Mouse (Mus musculus): ENCODE measurements around the gene Amdhd1. TPM values are rescaled to one million over a fixed set of nuclear protein-coding genes. Genes with fewer than 3 reads are reported as not detected.
A peak's percentile ranks its signal among the peaks of the same experiment; 100 is the strongest.

Amdhd1 gene
- total RNA-seq, 2 experiments from 2014 or later, result 0.54 to 0.61 TPM

- TF ChIP-seq CTCF (IDR thresholded peaks at IDR 0.05), result no peak
- DNase-seq (ENCODE audit: extremely low spot score in 1 of 2, low spot score in 2 of 2), result no peak
Observed at GRCm38 (mm10) chr10:93500864-93501263, 39.0 kb downstream of the Amdhd1 start.

DNA sequence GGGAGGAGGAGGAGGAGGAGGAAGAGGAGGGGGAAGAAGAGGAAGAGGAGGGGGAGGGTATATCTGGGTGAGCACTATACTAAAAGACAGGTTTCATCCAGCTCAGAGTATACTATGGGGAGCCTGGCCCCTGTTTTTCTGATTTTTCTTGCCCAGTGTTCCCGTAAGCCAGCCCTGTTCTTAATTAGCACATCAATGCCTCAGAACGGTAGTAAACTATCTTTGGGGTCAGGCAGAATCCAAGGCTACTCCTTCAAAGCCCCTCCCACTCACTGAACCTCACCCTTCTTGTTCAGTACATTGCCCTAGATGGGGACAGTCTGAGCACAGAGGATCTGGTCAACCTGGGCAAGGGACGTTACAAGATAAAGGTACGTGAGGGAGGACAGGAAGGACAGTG lies 49.4 kb downstream of the Amdhd1 start:
- Histone ChIP-seq H3K27ac (no peak overlapping the region), H3K4me3 (no peak overlapping the region)
- intact Hi-C loops (cut with DNase I), result no loop called here
- no peak for TF ChIP-seq CTCF (IDR thresholded peaks at IDR 0.05)
- no peak for DNase-seq (ENCODE audit: extremely low spot score in 1 of 2, low spot score in 2 of 2)

More at GRCm38 (mm10) chr10:93500864-93501263, 39.0 kb downstream of the Amdhd1 start:
- intact Hi-C loops (cut with DNase I), result no loop called here
- no peak overlapping the region for H3K4me3 ChIP-seq
- no peak overlapping the region for H3K27ac ChIP-seq

- no peak for DNase-seq (ENCODE audit: extremely low spot score in 1 of 2, low spot score in 2 of 2)
- H3K27ac ChIP-seq, result no peak overlapping the region
- intact Hi-C loops (cut with DNase I), result no loop called here
- TF ChIP-seq CTCF (IDR thresholded peaks at IDR 0.05), result no peak
- no peak overlapping the region for H3K4me3 ChIP-seq
Observed at GRCm38 (mm10) chr10:93488828-93489226, 51.0 kb downstream of the Amdhd1 start.

GRCm38 (mm10) chr10:93488066-93488827 lies 51.6 kb downstream of the Amdhd1 start, which contains the start of gene Hal:
TSS of gene Hal (plus strand) at chr10:93488768.
- intact Hi-C loops (cut with DNase I), result no loop called here
- TF ChIP-seq CTCF (IDR thresholded peaks at IDR 0.05), result no peak
- DNase-seq (ENCODE audit: extremely low spot score in 1 of 2, low spot score in 2 of 2), result no peak
- H3K4me3 ChIP-seq, result no peak within 1 kb of the TSS
- H3K27ac ChIP-seq, result no peak within 1 kb of the TSS

- intact Hi-C loops (cut with DNase I), result loop anchor here (1.0 to 2.0 kb wide), 2 partner anchors 63 to 90 kb away; no protein-coding TSS in a partner anchor
- peak in 1 of 2 experiments; percentile 17 for DNase-seq (ENCODE audit: extremely low spot score in 1 of 2, low spot score in 2 of 2)
- Histone ChIP-seq H3K4me3 (no peak overlapping the region), H3K27ac (no peak overlapping the region)
- TF ChIP-seq CTCF (IDR thresholded peaks at IDR 0.05), result peak; percentile 67
Observed at GRCm38 (mm10) chr10:93486622-93487021, 53.2 kb downstream of the Amdhd1 start.

DNA sequence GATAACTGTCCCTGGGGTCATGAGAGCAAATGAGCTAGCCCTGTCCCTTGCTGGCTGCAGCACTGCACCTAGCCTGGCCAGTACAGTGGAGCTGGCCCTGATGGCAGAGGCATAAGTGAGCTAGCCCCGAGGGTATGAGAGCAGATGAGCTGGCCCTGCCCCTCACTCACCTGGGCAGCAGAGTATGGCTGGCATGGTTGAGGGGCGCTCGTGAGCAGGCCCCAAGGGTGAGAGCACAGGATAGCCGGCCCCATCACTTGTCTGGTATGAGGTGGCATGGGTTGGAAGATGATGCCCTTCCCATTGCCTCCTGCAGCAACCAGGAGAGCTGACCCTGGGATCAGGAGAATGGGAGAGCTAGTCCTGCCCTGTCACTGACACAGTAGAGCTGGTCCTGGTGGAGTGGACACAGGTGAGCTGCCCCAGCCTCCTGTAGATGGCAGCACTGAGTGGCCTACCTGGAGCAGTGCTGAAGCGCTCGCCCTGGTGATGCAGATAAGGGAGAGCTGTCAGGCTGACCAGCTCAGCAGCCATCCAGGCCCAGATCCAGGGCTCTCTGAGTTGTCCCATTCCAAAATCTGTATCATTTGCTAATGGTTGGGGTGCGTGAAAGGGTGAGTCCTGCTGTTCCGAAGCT lies 54.7 kb downstream of the Amdhd1 start:
- no peak overlapping the region for H3K27ac ChIP-seq
- peak; percentile 59 for TF ChIP-seq CTCF (IDR thresholded peaks at IDR 0.05)
- DNase-seq (ENCODE audit: extremely low spot score in 1 of 2, low spot score in 2 of 2), result peak; percentile 24 to 36
- intact Hi-C loops (cut with DNase I), result no loop called here
- H3K4me3 ChIP-seq, result no peak overlapping the region

GRCm38 (mm10) chr10:93484511-93484910 lies 55.3 kb downstream of the Amdhd1 start:
- H3K27ac ChIP-seq, result no peak overlapping the region
- intact Hi-C loops (cut with DNase I), result no loop called here
- no peak for TF ChIP-seq CTCF (IDR thresholded peaks at IDR 0.05)
- no peak for DNase-seq (ENCODE audit: extremely low spot score in 1 of 2, low spot score in 2 of 2)
- H3K4me3 ChIP-seq, result no peak overlapping the region

Other genes starting within 250 kb of the Amdhd1 start
- gene Elk3, start 228.9 kb downstream of the Amdhd1 start, total RNA-seq (2021), result 10 to 100 TPM in 1 of 2 experiments, 1 to 10 TPM in 1; 8.6 to 11.9 TPM
- 10 to 100 TPM; 55.9 to 62.8 TPM for gene Lta4h, start 86.6 kb downstream of the Amdhd1 start, total RNA-seq (2021)
- gene Hal, start 51.3 kb downstream of the Amdhd1 start, total RNA-seq (2021), result under 1 TPM in 1 of 2 experiments, not detected in 1; 0.27 TPM
- gene Ccdc38, start 599 bp upstream of the Amdhd1 start, total RNA-seq (2021), result not detected
- gene Snrpf, start 49.7 kb upstream of the Amdhd1 start, total RNA-seq (2021), result 10 to 100 TPM; 10.7 to 12.9 TPM
- gene Ntn4, start 100.6 kb upstream of the Amdhd1 start, total RNA-seq (2021), result 10 to 100 TPM in 1 of 2 experiments, 1 to 10 TPM in 1; 9.1 to 11.5 TPM